Mouse (Mus musculus): ENCODE measurements around the gene Lce1j. TPM values are rescaled to one million over a fixed set of nuclear protein-coding genes. Genes with fewer than 3 reads are reported as not detected.

Lce1j gene
- not detected for total RNA-seq (2023)

DNA sequence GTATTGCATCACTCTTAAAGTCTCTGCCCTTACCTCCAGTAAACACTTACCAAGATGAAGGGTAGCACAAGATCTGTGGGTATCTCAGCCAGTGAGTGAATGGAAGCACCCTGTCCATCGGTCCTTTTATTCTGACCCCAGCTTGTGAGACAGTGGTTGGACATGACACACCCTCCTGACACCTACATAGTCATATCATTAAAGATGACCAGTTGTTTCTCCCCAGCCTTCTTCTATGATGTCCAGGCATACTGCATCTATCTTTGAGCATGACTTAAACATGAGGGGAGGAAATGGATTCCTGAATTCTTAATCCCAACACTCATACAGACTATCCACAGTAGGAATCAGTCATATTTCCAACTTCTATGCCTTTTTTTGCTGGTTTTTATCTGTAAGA lies at the start of gene Lce1j:
Gene Lce1j, minus strand, starts transcription at position 101 of the 400 bp plus-strand sequence.

DNA sequence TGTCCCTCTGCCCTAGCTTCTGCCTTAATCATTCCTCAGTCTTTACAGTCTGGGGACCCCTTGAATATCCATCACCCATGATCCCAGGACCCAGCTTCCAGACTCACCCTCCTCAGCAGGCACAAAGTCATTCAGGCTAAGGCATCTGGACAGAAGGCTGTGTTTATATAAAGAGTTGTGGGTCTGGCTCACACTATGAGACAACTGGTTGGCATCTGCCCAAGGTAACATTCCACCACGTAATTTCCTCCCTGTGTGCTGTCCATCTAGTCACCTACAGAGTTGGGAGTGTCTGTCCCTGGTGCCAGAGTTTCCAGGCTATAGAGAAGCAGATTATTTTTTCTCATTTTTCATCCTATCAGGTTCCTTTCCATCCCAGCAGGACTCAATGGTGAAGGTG lies 36.8 kb upstream of the Lce1j start, which contains the start of gene Kprp:
Gene Kprp, minus strand, starts transcription at position 140 of the 400 bp plus-strand sequence.

DNA sequence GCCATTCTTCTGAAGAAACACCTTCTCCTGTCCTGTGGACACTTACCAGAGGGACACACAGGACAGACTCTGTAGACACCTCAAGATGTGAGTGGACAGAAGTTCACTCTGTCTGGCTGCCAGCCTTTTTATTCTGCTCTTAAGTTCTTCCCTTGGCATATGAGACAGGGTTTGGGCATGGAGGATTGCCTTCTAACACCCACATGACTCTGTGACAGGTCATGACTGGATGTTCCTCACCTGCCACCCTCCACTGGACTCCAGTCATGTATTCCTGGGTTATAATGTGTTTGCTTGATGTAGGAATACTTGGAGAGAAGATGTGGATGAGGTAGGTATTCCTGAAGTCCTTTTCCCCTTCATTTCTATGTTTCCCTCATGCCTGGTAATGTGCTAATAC lies 17.5 kb upstream of the Lce1j start, which contains the start of gene Lce1k:
Gene Lce1k, minus strand, starts transcription at position 101 of the 400 bp plus-strand sequence.

DNA sequence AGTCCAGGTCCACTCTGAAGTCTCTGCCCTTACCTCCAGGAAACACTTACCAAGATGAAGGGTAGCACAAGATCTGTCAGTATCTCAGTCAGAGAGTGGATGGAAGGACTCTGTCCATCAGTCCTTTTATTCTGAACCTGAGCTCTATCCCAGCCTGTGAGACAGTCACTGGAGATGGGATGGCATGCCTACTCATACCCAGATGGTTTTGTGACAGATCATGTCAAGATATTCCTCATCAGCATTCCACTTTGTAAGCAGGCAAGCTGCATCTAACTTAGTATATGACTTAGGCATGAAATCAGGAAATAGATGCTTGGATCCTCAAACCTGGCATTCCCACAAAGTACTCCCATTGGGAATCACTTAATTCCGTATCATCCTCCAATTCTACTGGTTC lies 11.5 kb downstream of the Lce1j start, which contains the start of gene Lce1i:
Gene Lce1i, minus strand, starts transcription at position 101 of the 400 bp plus-strand sequence.

DNA sequence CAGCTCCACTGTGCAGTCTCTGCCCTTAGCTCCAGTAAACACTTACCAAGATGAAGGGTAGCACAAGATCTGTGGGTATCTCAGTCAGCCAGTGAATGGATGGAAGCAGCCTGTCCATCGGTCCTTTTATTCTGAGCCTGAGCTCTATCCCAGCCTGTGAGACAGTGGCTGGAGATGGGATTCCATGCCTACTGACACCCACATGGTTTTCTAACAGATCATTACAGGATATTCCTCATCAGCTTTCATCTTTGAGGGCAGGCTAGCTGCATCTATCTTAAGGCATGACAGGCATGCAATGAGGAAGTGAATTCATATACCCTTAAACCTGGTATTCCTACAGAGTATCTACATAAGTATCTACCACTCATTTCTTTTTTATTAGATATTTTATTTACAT lies 25.3 kb downstream of the Lce1j start, which contains the start of gene Lce1h:
Gene Lce1h, minus strand, starts transcription at position 101 of the 400 bp plus-strand sequence.

DNA sequence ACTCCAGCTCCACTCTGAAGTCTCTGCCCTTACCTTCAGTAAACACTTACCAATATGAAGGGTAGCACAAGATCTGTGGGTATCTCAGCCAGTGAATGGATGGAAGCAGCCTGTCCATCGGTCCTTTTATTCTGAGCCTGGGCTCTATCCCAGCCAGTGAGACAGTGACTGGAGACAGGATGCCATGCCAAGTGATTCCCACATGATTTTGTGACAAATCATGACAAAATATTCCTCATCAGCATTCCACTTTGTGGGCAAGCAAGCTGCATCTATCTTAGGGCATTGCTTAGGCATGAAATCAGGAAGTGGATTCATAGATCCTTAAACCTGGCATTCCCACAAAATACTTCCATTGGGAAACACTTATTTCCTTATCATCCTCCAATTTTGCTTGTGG lies 38.1 kb downstream of the Lce1j start, which contains the start of gene Lce1g:
Gene Lce1g, minus strand, starts transcription at position 101 of the 400 bp plus-strand sequence.

DNA sequence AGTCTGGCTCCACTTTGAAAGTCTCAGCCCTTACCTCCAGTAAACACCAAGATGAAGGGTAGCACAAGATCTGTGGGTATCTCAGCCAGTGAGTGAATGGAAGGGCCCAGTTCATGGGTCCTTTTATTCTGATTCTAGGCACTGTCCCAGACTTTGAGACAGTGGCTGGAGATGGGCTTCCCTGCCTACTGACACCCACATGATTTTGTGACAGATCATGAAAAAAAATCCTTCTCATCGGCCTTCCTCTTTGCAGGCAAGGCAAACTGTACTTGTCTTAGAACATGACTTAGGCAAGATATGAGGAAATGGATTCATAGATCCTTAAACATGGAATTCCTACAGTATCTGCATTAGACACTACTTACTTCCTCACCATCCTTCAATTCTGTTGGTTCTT lies 51.3 kb downstream of the Lce1j start, which contains the start of gene Gm38119:
Gene Gm38119, minus strand, starts transcription at position 101 of the 400 bp plus-strand sequence.

Other genes starting within 250 kb of the Lce1j start
- not detected for gene Ivl, start 216.8 kb downstream of the Lce1j start, total RNA-seq (2023)
- gene Smcp, start 201.5 kb downstream of the Lce1j start, total RNA-seq (2023): not detected
- not detected for gene 2210017I01Rik, start 183.0 kb downstream of the Lce1j start, total RNA-seq (2023)
- gene Lce6a, start 168.9 kb downstream of the Lce1j start, total RNA-seq (2023): not detected
- gene Lce1a1, start 142.2 kb downstream of the Lce1j start, total RNA-seq (2023): not detected
- not detected for gene Lce1b, start 133.6 kb downstream of the Lce1j start, total RNA-seq (2023)
- not detected for gene Lce1a2, start 120.2 kb downstream of the Lce1j start, total RNA-seq (2023)
- gene Lce1c, start 111.3 kb downstream of the Lce1j start, total RNA-seq (2023): not detected
- gene Lce1d, start 103.3 kb downstream of the Lce1j start, total RNA-seq (2023): not detected
- gene Lce1e, start 81.4 kb downstream of the Lce1j start, total RNA-seq (2023): not detected
- gene Lce1f, start 70.2 kb downstream of the Lce1j start, total RNA-seq (2023): not detected
- not detected for gene Gm38119, start 51.4 kb downstream of the Lce1j start, total RNA-seq (2023)
- not detected for gene Lce1g, start 38.2 kb downstream of the Lce1j start, total RNA-seq (2023)
- not detected for gene Lce1h, start 25.4 kb downstream of the Lce1j start, total RNA-seq (2023)
- gene Lce1i, start 11.6 kb downstream of the Lce1j start, total RNA-seq (2023): not detected
- not detected for gene Lce1k, start 17.4 kb upstream of the Lce1j start, total RNA-seq (2023)
- gene Kprp, start 36.7 kb upstream of the Lce1j start, total RNA-seq (2023): not detected
- not detected for gene Lce1l, start 60.8 kb upstream of the Lce1j start, total RNA-seq (2023)
- not detected for gene 2310050C09Rik, start 79.7 kb upstream of the Lce1j start, total RNA-seq (2023)
- gene Lce3a, start 135.7 kb upstream of the Lce1j start, total RNA-seq (2023): not detected
- gene Lce3b, start 142.5 kb upstream of the Lce1j start, total RNA-seq (2023): not detected
- gene Lce3c, start 154.0 kb upstream of the Lce1j start, total RNA-seq (2023): not detected
- gene Lce3d, start 166.9 kb upstream of the Lce1j start, total RNA-seq (2023): not detected
- not detected for gene Lce3e, start 176.5 kb upstream of the Lce1j start, total RNA-seq (2023)
- not detected for gene Lce3f, start 201.7 kb upstream of the Lce1j start, total RNA-seq (2023)
- not detected for gene Crct1, start 225.2 kb upstream of the Lce1j start, total RNA-seq (2023)
- gene Lce1m, start 228.5 kb upstream of the Lce1j start, total RNA-seq (2023): not detected